Mouse (Mus musculus): Measurements from ENCODE around the gene Sv2a. TPM values are rescaled to one million over a fixed set of nuclear protein-coding genes. Genes with fewer than 3 reads are reported as not detected.

Gene Sv2a
- polyA plus RNA-seq, 1 experiment from 2014 or later, result 12.9 TPM

GRCm38 (mm10) chr3:96225421-96225820 is 44.5 kb downstream of the Sv2a start:
- H3K4me3 ChIP-seq, result no peak overlapping the region
- no peak for ATAC-seq (replicated peaks; ENCODE audit: insufficient number of reproducible peaks, insufficient read depth, low FRiP score, low read depth)
- no peak overlapping the region for H3K9ac ChIP-seq
- H3K4me2 ChIP-seq, result no peak overlapping the region
- H3K9me3 ChIP-seq (replicated peaks), result no peaks in the 10 kb centered on the region
- 30% methylated on average over 2 of the region's 2 CpGs for WGBS
- H3K36me3 ChIP-seq, result no peaks in the 10 kb centered on the region
- peaks cover 29% of the 10 kb centered on the region for H3K4me1 ChIP-seq (replicated peaks)
- H3K27me3 ChIP-seq, result no peaks in the 10 kb centered on the region
- H3K27ac ChIP-seq, result no peak overlapping the region

- no peaks in the 10 kb centered on the region for H3K36me3 ChIP-seq
- no peak overlapping the region for H3K4me3 ChIP-seq
- no peaks in the 10 kb centered on the region for H3K27me3 ChIP-seq
- 57% methylated on average over 8 of the region's 8 CpGs for WGBS
- H3K27ac ChIP-seq, result no peak overlapping the region
- no peak overlapping the region for H3K4me2 ChIP-seq
- no peak for ATAC-seq (replicated peaks; ENCODE audit: insufficient number of reproducible peaks, insufficient read depth, low FRiP score, low read depth)
- H3K9me3 ChIP-seq (replicated peaks), result no peaks in the 10 kb centered on the region
- no peak overlapping the region for H3K9ac ChIP-seq
- peaks cover 21% of the 10 kb centered on the region for H3K4me1 ChIP-seq (replicated peaks)
Observed at GRCm38 (mm10) chr3:96226695-96227648, 46.0 kb downstream of the Sv2a start.

- ATAC-seq (replicated peaks; ENCODE audit: insufficient number of reproducible peaks, insufficient read depth, low FRiP score, low read depth), result no peak
- H3K36me3 ChIP-seq, result no peaks in the 10 kb centered on the region
- no peaks in the 10 kb centered on the region for H3K27me3 ChIP-seq
- H3K4me1 ChIP-seq (replicated peaks), result 0 out of 2 replicates have a peak, but pooled peaks cover 7% of the 10 kb centered on the region
- no peak overlapping the region for H3K4me2 ChIP-seq
- H3K9ac ChIP-seq, result no peak overlapping the region
- H3K27ac ChIP-seq, result no peak overlapping the region
- 61% methylated on average over 2 of the region's 2 CpGs for WGBS
- no peaks in the 10 kb centered on the region for H3K9me3 ChIP-seq (replicated peaks)
- no peak overlapping the region for H3K4me3 ChIP-seq
Observed at GRCm38 (mm10) chr3:96228828-96229227, 47.9 kb downstream of the Sv2a start.

- Histone ChIP-seq H3K4me3 (no peak overlapping the region), H3K27me3 (no peaks in the 10 kb centered on the region), H3K9ac (no peak overlapping the region), H3K4me1 (replicated peaks) (0 out of 2 replicates have a peak, but pooled peaks cover 3% of the 10 kb centered on the region), H3K27ac (no peak overlapping the region), H3K36me3 (no peaks in the 10 kb centered on the region), H3K9me3 (replicated peaks) (no peaks in the 10 kb centered on the region), H3K4me2 (no peak overlapping the region)
- 63% methylated on average over 2 of the region's 2 CpGs for WGBS
- no peak for ATAC-seq (replicated peaks; ENCODE audit: insufficient number of reproducible peaks, insufficient read depth, low FRiP score, low read depth)
Observed at GRCm38 (mm10) chr3:96230404-96230803, 49.5 kb downstream of the Sv2a start.

GRCm38 (mm10) chr3:96230910-96231757 is 50.2 kb downstream of the Sv2a start:
- no peak overlapping the region for H3K4me3 ChIP-seq
- no peak overlapping the region for H3K27ac ChIP-seq
- no peaks in the 10 kb centered on the region for H3K9me3 ChIP-seq (replicated peaks)
- no peak overlapping the region for H3K9ac ChIP-seq
- H3K27me3 ChIP-seq, result no peaks in the 10 kb centered on the region
- H3K4me2 ChIP-seq, result no peak overlapping the region
- no peaks in the 10 kb centered on the region for H3K36me3 ChIP-seq
- H3K4me1 ChIP-seq (replicated peaks), result 0 out of 2 replicates have a peak, but pooled peaks cover 2% of the 10 kb centered on the region
- 61% methylated on average over 4 of the region's 4 CpGs for WGBS
- no peak for ATAC-seq (replicated peaks; ENCODE audit: insufficient number of reproducible peaks, insufficient read depth, low FRiP score, low read depth)

GRCm38 (mm10) chr3:96231758-96232120 is 50.8 kb downstream of the Sv2a start:
- no peak for ATAC-seq (replicated peaks; ENCODE audit: insufficient number of reproducible peaks, insufficient read depth, low FRiP score, low read depth)
- Histone ChIP-seq H3K27me3 (no peaks in the 10 kb centered on the region), H3K9ac (no peak overlapping the region), H3K9me3 (replicated peaks) (no peaks in the 10 kb centered on the region), H3K27ac (no peak overlapping the region), H3K36me3 (no peaks in the 10 kb centered on the region), H3K4me1 (replicated peaks) (peaks cover 1% of the 10 kb centered on the region), H3K4me2 (no peak overlapping the region), H3K4me3 (no peak overlapping the region)
- WGBS, result 41% methylated on average over 2 of the region's 2 CpGs

- Histone ChIP-seq H3K4me3 (no peak overlapping the region), H3K9me3 (replicated peaks) (no peaks in the 10 kb centered on the region), H3K27ac (no peak overlapping the region), H3K9ac (no peak overlapping the region), H3K27me3 (no peaks in the 10 kb centered on the region), H3K36me3 (no peaks in the 10 kb centered on the region), H3K4me1 (replicated peaks) (peaks cover 16% of the 10 kb centered on the region), H3K4me2 (no peak overlapping the region)
- 87% methylated on average over 2 of the region's 2 CpGs for WGBS
- ATAC-seq (replicated peaks; ENCODE audit: insufficient number of reproducible peaks, insufficient read depth, low FRiP score, low read depth), result no peak
Observed at GRCm38 (mm10) chr3:96234914-96235313, 54.0 kb downstream of the Sv2a start.

- no peaks in the 10 kb centered on the region for H3K36me3 ChIP-seq
Observed at GRCm38 (mm10) chr3:96235836-96236235, 54.9 kb downstream of the Sv2a start.

GRCm38 (mm10) chr3:96236834-96237334 is 55.9 kb downstream of the Sv2a start:
- no peaks in the 10 kb centered on the region for H3K27me3 ChIP-seq
- peak overlapping the region; percentile 55 for H3K4me3 ChIP-seq
- H3K27ac ChIP-seq, result peak overlapping the region; percentile 69
- 79% methylated on average over 4 of the region's 4 CpGs for WGBS
- no peaks in the 10 kb centered on the region for H3K36me3 ChIP-seq
- peaks cover 19% of the 10 kb centered on the region for H3K4me1 ChIP-seq (replicated peaks)
- H3K9me3 ChIP-seq (replicated peaks), result no peaks in the 10 kb centered on the region
- no peak for ATAC-seq (replicated peaks; ENCODE audit: insufficient number of reproducible peaks, insufficient read depth, low FRiP score, low read depth)
- peak overlapping the region; percentile 65; the same call in 1 of the 2 replicates for H3K9ac ChIP-seq
- peak overlapping the region; percentile 65 for H3K4me2 ChIP-seq

More at GRCm38 (mm10) chr3:96235836-96236235, 54.9 kb downstream of the Sv2a start:
- no peak overlapping the region for H3K9ac ChIP-seq
- ATAC-seq (replicated peaks; ENCODE audit: insufficient number of reproducible peaks, insufficient read depth, low FRiP score, low read depth), result no peak
- no peaks in the 10 kb centered on the region for H3K27me3 ChIP-seq
- H3K4me3 ChIP-seq, result no peak overlapping the region
- H3K4me2 ChIP-seq, result no peak overlapping the region
- WGBS, result 51% methylated on average over 3 of the region's 3 CpGs
- H3K9me3 ChIP-seq (replicated peaks), result no peaks in the 10 kb centered on the region
- H3K27ac ChIP-seq, result no peak overlapping the region
- H3K4me1 ChIP-seq (replicated peaks), result peaks cover 19% of the 10 kb centered on the region

GRCm38 (mm10) chr3:96237335-96237903 is 56.5 kb downstream of the Sv2a start:
- Histone ChIP-seq H3K4me2 (peak overlapping the region; percentile 65), H3K9me3 (replicated peaks) (no peaks in the 10 kb centered on the region), H3K9ac (peak overlapping the region; percentile 65), H3K4me3 (peak overlapping the region; percentile 55), H3K4me1 (replicated peaks) (peaks cover 19% of the 10 kb centered on the region), H3K36me3 (no peaks in the 10 kb centered on the region), H3K27me3 (no peaks in the 10 kb centered on the region), H3K27ac (peak overlapping the region; percentile 69)
- no peak for ATAC-seq (replicated peaks; ENCODE audit: insufficient number of reproducible peaks, insufficient read depth, low FRiP score, low read depth)
- 21% methylated on average over 7 of the region's 7 CpGs for WGBS

Measured in heart, embryonic 15.5 days (tissue).